Mouse (Mus musculus): ENCODE results near the gene Tuba1c. TPM values are rescaled to one million over a fixed set of nuclear protein-coding genes. Genes with fewer than 3 reads are reported as not detected.
A peak's percentile ranks its signal among the peaks of the same experiment; 100 is the strongest.

Gene Tuba1c
- polyA plus RNA-seq (2016; fragmentation: Nextera tagmentation; extraction: Ambion mirVana), result 98.8 and 103 TPM in 2 replicates

DNA sequence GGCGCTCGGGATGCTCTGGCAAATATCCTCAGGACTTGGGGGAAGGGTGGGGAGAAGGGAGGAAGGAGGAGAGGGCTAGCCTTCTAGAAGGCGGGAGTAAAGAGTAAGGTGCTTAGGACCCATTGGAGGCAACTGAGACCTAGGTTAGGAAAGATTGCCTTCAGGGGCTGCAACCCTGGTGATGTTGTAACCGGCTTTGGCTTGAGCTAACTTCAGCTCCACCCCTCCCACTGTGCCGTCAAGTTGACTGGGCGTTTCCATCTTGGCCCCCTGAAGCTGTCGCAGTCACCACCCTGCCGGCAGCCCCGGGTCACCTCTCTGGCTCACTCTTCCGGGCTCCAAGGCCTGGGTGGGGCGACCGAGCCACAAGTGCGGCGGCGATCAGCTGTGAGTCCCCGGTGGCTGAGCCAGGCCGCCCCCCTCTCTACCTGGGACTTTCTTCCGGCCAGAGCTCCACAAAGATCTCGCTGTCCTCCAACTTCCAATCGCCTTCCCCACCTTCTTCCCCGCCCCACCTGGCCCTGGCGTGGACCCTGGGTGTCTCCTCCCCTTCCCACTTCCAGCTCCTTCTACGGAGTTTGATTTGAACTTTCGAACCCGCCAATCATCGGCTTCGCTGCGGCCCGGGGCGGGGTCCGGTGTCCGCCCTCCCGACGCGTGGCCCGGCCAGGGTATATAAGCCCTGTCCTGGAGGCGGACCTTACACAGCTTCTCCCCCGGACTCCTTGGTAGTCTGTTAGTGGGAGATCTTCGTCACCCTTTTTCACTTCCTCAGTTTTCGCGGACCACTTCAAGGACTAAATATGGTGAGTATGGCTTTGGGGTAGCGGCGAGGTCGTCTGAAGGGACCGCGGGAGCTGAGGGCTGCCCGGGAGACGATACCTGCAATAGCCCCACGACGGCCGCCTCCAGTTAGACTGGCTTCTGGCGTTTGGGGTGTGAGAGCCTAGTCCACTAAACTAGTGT, at the start of gene Tuba1c:
Gene Tuba1c, plus strand, starts transcription at position 273 of the 966 bp plus-strand sequence.
- Histone ChIP-seq H3K9me3 (no peaks in the 10 kb centered on the region), H3K9ac (peak within 1 kb of the TSS; percentile 53), H3K27me3 (no peaks in the 10 kb centered on the region), H3K4me1 (peaks cover 20% of the 10 kb centered on the region), H3K27ac (peak within 1 kb of the TSS; percentile 86), H3K4me3 (peak within 1 kb of the TSS; percentile 46), H3K36me3 (peaks cover 5% of the 10 kb centered on the region), H3K4me2 (replicated peaks) (peak within 1 kb of the TSS; percentile 72)
- peak; percentile 91 for ATAC-seq (ENCODE audit: insufficient number of reproducible peaks, insufficient read depth, low FRiP score, low TSS enrichment)
- under 1% methylated on average over 52 of the region's 52 CpGs for WGBS

DNA sequence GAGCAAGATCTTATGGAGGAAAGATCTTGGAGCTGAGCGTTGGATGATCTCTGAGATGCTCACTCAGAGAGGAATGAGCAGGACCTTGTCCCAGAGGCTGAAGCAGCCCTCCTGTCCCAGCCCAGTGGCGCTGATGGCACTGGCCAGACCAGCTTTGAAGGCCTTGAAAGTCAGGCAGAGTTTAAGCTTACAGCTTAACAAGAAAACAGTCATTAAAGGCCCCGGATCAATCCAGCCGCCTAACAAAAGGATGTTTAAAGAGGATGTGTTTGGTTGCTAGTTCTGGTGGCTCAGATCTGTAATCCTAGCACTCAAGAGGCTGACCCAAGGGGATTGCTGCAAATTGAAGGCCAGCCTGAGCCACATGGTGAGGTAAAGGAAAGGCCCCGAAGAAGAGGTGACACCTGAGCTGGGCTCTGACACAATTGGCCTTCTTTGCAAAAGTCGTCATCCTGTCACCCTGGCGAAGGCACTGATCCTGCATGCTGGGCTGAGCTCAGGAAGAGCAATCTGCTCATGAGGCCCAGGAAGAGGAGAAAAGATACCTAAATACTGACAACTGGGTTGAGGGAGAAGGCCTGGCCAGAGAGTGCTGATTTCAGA, 49.6 kb upstream of the Tuba1c start:
- Histone ChIP-seq H3K9me3 (no peaks in the 10 kb centered on the region), H3K9ac (no peak overlapping the region), H3K4me1 (peaks cover 29% of the 10 kb centered on the region), H3K4me2 (replicated peaks) (no peak overlapping the region), H3K4me3 (no peak overlapping the region), H3K27me3 (no peaks in the 10 kb centered on the region), H3K27ac (0 out of 2 replicates have a peak overlapping the region, but pooled peaks have one; percentile 48), H3K36me3 (no peaks in the 10 kb centered on the region)
- WGBS, result 36% methylated on average over 7 of the region's 7 CpGs
- no peak for ATAC-seq (ENCODE audit: insufficient number of reproducible peaks, insufficient read depth, low FRiP score, low TSS enrichment)

DNA sequence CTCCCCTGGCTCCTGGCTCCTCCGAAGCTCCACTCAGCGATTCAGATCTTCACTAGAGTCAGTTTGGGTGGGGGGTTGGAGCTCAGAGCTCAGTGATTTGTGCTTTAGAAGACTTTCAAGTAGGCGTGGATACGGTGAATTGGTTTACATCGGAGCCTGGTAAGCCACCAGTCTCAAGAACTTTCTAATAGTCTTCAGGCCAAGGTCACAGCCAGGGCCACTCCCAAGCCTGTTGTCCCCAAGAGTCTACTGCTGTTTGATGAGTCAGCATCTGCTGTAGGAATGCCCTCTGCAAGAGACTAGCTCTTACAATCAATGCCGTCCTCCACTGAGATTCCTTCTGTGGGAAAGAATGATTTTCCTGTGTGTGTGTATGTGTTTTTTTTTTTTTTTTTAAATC, 47.6 kb upstream of the Tuba1c start:
- 78% methylated on average over 6 of the region's 6 CpGs for WGBS
- Histone ChIP-seq H3K9ac (no peak overlapping the region), H3K4me1 (peaks cover 39% of the 10 kb centered on the region), H3K9me3 (no peaks in the 10 kb centered on the region), H3K27me3 (no peaks in the 10 kb centered on the region), H3K4me2 (replicated peaks) (no peak overlapping the region), H3K4me3 (no peak overlapping the region), H3K27ac (no peak overlapping the region), H3K36me3 (no peaks in the 10 kb centered on the region)
- ATAC-seq (ENCODE audit: insufficient number of reproducible peaks, insufficient read depth, low FRiP score, low TSS enrichment), result no peak

DNA sequence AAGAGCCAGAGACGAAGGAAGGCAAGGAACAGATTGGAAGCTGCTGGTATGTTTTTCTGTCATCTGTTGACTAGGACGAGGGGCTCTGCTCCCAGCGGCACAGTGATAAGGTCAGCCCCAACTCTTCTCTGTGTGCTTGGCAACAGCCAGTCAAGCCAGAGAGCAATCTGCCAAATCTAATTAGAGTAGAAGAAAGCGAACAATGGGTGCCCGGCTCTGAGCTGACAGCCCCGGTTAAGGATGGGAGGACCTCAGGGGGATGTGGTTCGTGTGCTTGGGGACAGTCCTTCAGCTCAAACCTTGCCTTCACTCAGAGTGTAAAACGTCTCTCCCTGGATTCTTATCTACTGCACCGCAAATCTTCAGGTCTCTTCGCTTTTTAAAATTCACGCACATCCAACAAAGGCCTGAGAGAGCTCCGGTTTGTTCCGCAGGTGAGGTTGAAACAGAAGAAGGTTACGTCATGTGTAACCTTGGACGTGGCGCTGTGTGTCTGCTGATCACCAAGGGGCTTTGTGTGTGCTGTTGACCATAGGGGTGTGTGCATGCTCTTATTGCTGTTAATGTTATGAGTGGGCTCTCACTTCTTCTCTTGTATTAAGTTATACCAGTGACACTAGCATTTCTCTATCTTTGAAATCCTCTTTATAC, 46.1 kb upstream of the Tuba1c start:
- Histone ChIP-seq H3K27me3 (no peaks in the 10 kb centered on the region), H3K4me1 (peaks cover 37% of the 10 kb centered on the region), H3K4me2 (replicated peaks) (peak overlapping the region; percentile 12; the same call in 1 of the 2 replicates), H3K9me3 (no peaks in the 10 kb centered on the region), H3K9ac (no peak overlapping the region), H3K4me3 (no peak overlapping the region), H3K36me3 (no peaks in the 10 kb centered on the region), H3K27ac (peak overlapping the region; percentile 37)
- WGBS, result 39% methylated on average over 16 of the region's 16 CpGs
- no peak for ATAC-seq (ENCODE audit: insufficient number of reproducible peaks, insufficient read depth, low FRiP score, low TSS enrichment)

DNA sequence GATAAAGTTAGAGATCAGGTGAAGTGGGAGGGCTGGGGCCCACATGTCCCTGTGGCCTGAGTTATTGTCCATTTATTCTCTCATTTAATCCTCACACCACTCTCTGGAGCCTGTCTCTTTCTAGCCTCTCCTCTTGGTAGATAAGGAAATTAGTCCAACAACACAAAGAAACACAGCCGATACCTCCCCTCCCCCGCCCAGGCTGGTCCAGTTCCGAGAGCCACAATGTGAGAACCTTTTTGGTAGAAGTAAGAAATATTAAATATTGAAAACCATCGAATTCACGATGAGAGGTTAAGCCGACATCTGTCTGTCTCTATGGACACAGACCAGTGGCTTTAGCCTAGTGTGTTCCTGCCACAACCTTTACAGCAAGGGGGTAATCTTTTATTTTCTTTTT, 45.0 kb upstream of the Tuba1c start:
- Histone ChIP-seq H3K9me3 (no peaks in the 10 kb centered on the region), H3K4me2 (replicated peaks) (peak overlapping the region; percentile 63), H3K4me1 (peaks cover 32% of the 10 kb centered on the region), H3K4me3 (peak overlapping the region; percentile 12; the same call in 1 of the 2 replicates), H3K9ac (no peak overlapping the region), H3K27ac (peak overlapping the region; percentile 85), H3K27me3 (no peaks in the 10 kb centered on the region), H3K36me3 (no peaks in the 10 kb centered on the region)
- ATAC-seq (ENCODE audit: insufficient number of reproducible peaks, insufficient read depth, low FRiP score, low TSS enrichment), result no peak
- 53% methylated on average over 6 of the region's 6 CpGs for WGBS

DNA sequence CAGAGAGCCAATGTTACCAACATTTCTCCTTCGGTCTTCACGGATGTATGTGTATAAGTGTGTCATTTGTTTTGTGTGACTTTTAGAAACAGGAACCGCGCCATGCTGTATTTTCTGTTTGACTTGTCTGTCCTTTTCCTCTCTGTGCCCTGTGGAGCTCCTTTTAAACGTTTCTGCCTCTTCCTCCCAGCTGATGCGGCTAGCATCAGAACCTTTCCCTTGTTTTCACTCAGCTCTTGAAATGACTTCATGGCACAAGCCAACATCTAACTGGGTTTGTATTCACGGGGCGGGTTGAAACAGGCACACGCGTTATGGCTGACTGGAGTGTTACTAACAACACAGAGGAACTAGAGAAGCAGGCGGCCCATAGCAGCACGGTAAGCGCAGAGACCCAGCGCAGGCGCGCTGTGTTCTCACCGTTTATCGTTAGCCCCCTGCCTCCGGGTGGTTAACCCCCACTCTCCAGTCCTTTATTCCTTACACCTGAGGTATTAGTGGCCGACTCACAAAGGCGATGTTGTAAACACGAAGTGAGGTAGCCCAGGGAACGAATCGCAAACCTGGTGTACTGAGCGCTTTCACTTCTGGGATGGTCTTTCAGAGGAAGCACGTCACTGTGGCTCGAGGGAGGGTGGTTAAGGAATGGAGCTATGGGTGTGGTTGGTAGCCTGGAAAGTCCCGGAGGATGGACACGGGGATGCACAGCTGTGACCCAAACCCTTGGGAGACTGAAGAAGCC, 44.3 kb upstream of the Tuba1c start:
- Histone ChIP-seq H3K27ac (peak overlapping the region; percentile 85), H3K27me3 (no peaks in the 10 kb centered on the region), H3K4me2 (replicated peaks) (peak overlapping the region; percentile 63), H3K36me3 (no peaks in the 10 kb centered on the region), H3K9me3 (no peaks in the 10 kb centered on the region), H3K4me1 (peaks cover 37% of the 10 kb centered on the region), H3K9ac (peak overlapping the region; percentile 57), H3K4me3 (peak overlapping the region; percentile 44)
- 3% methylated on average over 29 of the region's 29 CpGs for WGBS
- ATAC-seq (ENCODE audit: insufficient number of reproducible peaks, insufficient read depth, low FRiP score, low TSS enrichment), result peak; percentile 68

DNA sequence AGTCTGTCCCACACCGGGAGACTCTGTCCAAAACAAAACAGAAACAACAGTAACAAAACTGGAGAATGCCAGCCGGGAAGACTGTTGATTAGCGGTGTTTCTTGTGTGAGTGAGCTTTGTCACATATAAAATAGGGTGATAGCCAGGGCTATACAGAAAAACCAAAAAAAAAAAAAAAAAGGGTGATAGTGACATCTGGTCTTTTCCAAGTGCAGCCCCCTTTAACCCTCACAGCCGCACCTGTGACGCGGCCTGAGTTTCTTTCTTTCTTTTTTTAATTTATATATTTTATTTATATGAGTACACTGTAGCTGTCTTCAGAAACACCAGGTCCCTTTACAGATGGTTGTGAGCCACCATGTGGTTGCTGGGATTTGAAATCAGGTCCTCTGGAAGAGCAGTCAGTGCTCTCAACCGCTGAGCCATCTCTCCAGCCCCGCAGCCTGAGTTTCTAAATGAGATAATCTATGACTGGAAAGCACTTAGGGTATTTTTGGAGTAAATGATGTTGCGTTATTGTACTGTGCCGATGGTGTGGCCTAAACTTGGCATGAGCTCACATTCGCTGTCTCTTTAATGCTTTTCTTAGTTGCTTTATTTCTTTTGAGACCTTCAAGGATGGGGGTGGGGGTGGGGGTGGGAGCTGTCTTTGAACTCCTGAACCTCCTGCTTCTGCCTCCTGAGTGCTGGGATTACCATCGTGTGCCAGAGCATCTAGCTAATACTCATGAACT, 43.5 kb upstream of the Tuba1c start:
- H3K9me3 ChIP-seq, result no peaks in the 10 kb centered on the region
- H3K4me1 ChIP-seq, result peaks cover 45% of the 10 kb centered on the region
- H3K27ac ChIP-seq, result peak overlapping the region; percentile 85
- H3K9ac ChIP-seq, result peak overlapping the region; percentile 57
- peak overlapping the region; percentile 63 for H3K4me2 ChIP-seq (replicated peaks)
- H3K4me3 ChIP-seq, result peak overlapping the region; percentile 44
- ATAC-seq (ENCODE audit: insufficient number of reproducible peaks, insufficient read depth, low FRiP score, low TSS enrichment), result no peak
- H3K27me3 ChIP-seq, result no peaks in the 10 kb centered on the region
- H3K36me3 ChIP-seq, result no peaks in the 10 kb centered on the region
- WGBS, result 36% methylated on average over 12 of the region's 12 CpGs

DNA sequence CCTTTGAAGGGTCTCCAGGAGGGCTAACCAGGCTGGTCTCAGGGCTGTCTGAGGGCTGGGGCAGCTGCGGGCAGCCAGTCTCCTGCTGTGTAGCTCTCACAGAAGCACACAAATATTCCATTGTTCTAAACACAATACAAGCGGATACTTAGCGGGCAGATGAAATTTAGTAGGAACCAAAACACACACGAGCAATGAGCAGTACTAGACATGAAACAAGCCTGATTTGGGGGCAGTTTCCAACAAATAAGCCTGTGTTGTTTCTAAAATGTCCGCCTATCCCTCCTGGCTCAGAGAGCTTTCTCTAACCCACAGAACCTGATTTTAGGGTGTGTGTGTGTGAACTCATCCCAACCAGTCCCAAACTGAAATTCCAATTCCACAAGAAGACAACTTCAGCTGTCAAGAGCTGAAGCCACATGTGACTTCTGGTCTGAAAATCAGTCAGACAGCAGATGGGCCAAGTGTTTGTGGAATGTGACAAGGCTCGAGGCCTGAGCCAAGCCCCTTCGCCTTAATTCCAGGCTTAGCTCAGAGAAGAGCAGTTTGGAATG, 42.5 kb upstream of the Tuba1c start:
- Histone ChIP-seq H3K27ac (peak overlapping the region; percentile 85), H3K9ac (no peak overlapping the region; the same call in 1 of the 2 replicates), H3K9me3 (no peaks in the 10 kb centered on the region), H3K27me3 (no peaks in the 10 kb centered on the region), H3K4me3 (no peak overlapping the region), H3K4me2 (replicated peaks) (no peak overlapping the region), H3K4me1 (peaks cover 52% of the 10 kb centered on the region), H3K36me3 (no peaks in the 10 kb centered on the region)
- WGBS, result 22% methylated on average over 7 of the region's 7 CpGs
- no peak for ATAC-seq (ENCODE audit: insufficient number of reproducible peaks, insufficient read depth, low FRiP score, low TSS enrichment)

DNA sequence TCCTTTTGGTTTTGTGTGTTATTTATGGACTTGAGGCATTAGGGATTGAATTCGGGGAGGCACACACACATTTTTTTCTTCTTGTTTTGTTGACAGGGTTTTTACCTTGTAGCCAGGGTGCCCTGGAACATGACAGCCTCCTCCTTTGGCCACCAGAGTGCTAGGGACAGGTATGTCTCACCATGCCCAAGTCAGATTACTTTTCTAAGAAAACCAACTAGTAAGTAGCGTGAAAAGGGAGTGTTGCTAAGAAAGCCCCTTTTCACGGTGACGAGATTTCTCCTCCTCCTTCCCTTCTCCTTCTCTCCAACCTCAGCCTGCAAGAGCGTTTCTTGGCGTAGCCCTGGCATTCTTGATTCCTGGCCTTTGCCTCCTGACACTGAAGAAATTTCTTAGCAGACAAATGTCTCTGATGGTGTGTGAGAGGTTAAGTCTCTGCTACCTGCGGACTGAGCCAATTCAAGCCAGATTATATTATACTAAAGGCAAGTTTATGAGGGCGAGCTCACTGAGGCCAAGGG, 42.0 kb upstream of the Tuba1c start:
- Histone ChIP-seq H3K4me3 (no peak overlapping the region), H3K9me3 (no peaks in the 10 kb centered on the region), H3K27me3 (no peaks in the 10 kb centered on the region), H3K4me1 (peaks cover 57% of the 10 kb centered on the region), H3K4me2 (replicated peaks) (no peak overlapping the region; the same call in 1 of the 2 replicates), H3K36me3 (no peaks in the 10 kb centered on the region), H3K9ac (no peak overlapping the region; the same call in 1 of the 2 replicates), H3K27ac (peak overlapping the region; percentile 85)
- no peak for ATAC-seq (ENCODE audit: insufficient number of reproducible peaks, insufficient read depth, low FRiP score, low TSS enrichment)
- 43% methylated on average over 8 of the region's 8 CpGs for WGBS

DNA sequence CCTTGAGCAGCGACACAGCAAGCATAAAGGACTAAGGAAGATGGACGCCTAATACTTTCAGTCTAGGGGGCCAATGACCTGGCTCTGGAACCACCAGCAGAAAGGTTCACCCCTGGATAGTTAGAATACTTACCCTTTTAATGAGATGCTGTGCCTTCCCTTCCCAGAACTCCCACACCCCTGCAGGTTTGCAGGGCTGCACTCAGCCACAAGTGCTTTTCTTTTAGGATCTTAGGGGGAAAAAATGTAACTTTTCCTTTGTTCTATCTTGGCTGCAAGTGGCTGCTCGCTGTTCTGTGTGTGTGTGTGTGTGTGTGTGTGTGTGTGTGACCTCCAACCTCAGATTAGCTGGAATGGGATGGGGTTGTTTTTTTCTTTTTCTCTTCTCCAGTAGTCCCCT, 40.9 kb upstream of the Tuba1c start:
- Histone ChIP-seq H3K27me3 (no peaks in the 10 kb centered on the region), H3K9me3 (no peaks in the 10 kb centered on the region), H3K4me3 (no peak overlapping the region), H3K27ac (no peak overlapping the region; the same call in 1 of the 2 replicates), H3K9ac (no peak overlapping the region), H3K36me3 (no peaks in the 10 kb centered on the region), H3K4me1 (peaks cover 57% of the 10 kb centered on the region), H3K4me2 (replicated peaks) (no peak overlapping the region)
- ATAC-seq (ENCODE audit: insufficient number of reproducible peaks, insufficient read depth, low FRiP score, low TSS enrichment), result no peak
- 82% methylated on average over 3 of the region's 3 CpGs for WGBS

Data from embryonic facial prominence, embryonic 12.5 days (tissue).